Mouse (Mus musculus): Measurements from ENCODE around the gene Aunip.
"Not testable (repeated sequence)": the region's sequence is repeated elsewhere in the genome, so short reads cannot be mapped to it uniquely, and the experiment has no call there.

Aunip gene

DNA sequence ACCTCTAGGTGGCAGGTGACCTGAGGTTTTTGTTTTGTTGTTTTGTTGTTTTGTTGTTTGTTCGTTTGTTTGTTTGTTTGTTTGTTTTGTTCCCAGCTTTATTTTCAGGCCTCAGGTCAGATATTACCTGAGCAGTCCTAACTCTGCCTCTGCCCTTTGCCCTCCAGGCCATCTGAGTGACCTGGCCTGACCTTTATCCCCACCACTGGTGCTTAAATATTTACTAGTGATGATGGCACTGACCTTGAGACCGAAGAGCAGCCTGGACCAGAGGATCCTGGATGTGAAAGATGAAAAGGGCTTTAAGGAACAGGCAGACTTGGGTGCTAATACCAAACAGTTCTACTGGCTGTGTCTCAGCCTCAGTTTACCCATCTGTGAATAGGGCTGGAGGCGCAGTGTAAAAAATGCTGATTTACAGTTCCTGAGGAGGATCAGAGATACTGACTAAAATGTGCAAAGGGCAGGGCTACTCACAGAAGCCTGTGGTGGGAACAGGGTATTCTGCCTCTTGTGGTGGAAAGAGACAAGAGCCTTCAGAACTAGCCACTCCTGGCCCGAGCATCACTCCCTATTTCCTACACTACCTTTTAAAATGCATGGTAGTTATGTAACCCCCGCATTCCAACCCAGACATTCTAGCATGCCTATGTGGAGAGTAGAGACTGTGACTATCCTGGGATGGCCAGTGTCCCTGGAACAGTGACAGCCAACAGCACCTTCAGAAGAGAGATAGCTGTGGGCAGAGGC, 25.5 kb upstream of the Aunip start:
- DNase-seq (ENCODE audit: low read depth) = no peak

DNA sequence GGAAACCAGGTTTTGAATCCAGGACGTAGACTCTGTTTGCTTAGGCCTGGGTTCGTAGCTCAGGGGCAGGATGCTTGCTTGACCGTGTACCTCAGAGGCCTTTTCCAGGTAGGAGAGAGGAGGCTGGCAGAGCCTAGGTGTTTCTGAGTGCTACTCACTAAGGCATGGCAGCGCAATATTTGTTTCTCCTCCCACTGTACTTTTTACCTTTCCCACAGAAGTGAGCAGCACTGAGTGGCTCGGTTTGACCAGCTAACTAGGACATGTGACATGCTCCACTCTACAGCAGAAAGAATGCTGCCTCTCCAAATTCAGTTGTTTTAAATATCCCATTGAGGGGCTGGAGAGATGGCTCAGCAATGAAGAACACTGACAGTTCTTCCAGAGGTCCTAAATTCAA, 22.6 kb upstream of the Aunip start:
- DNase-seq (ENCODE audit: low read depth) = no peak

DNA sequence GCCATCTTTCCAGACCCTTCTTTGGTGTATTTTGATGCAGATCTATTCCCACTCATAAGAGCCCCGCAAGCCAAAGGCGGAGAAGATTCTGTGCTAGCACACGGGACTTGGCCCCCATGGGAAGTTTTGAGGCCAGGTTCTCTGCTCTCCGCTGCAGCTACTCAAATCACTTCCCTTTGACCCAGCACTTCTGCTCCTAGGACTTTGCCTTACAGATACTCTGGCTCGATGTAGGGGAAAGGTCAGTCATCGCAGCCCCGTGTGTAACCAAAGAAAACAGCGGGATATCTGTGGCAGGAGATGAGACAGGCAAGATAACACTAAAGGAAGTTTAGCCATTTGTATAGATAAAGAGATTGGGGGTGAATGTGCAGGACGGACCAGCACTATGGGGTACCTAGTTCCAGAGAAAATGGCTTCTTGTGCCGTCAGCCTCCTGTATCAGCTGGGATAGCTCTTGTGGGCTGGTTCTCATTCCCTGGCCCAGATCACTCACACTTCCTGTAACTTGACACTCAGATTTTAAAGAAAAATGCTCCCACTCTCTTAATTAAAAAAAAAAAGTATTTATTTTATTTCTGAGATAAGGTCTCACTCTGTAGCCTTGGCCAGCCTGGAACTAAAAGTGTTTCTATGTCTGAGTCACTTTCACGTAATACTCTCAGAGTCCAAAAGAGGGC, 20.7 kb upstream of the Aunip start:
- no peak for DNase-seq (ENCODE audit: low read depth)

DNA sequence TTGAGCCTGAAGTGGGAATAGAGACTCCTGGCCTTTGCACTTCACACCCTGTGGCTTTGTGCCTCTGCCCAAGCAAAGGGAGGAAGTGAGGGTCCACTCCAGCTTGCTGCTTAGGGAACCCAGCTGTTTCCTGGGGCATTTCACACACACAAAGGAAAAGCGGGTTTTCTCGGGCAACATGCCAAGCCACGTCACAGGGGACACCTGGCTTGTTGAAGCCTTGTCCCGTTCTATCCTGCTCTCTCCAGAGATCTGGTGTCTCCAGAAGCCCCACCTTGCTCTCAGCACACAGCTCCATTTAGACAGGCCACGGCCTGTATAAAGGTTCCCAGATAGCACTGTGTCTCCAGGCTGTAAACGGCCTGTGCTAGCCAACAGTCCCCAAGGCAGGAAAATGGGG, 19.1 kb upstream of the Aunip start:
- DNase-seq (ENCODE audit: low read depth) = no peak

DNA sequence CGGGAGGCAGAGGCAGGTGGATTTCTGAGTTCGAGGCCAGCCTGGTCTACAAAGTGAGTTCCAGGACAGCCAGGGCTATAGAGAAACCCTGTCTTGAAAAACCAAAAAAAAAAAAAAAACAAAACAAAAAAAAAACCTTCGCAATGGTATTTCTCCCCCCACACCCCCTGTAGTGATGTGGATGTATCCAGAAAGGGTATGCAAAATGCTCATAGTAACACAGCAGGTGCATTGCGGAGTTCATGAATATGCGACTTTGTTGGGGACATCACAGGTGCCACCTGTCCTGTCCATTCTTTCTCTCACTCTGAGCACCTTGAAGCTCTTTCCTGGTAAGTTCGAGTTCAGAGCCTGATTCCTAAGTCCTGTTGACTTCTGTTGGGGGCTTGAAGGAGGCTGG, 16.6 kb upstream of the Aunip start:
- not testable (repeated sequence) for DNase-seq (ENCODE audit: low read depth)

DNA sequence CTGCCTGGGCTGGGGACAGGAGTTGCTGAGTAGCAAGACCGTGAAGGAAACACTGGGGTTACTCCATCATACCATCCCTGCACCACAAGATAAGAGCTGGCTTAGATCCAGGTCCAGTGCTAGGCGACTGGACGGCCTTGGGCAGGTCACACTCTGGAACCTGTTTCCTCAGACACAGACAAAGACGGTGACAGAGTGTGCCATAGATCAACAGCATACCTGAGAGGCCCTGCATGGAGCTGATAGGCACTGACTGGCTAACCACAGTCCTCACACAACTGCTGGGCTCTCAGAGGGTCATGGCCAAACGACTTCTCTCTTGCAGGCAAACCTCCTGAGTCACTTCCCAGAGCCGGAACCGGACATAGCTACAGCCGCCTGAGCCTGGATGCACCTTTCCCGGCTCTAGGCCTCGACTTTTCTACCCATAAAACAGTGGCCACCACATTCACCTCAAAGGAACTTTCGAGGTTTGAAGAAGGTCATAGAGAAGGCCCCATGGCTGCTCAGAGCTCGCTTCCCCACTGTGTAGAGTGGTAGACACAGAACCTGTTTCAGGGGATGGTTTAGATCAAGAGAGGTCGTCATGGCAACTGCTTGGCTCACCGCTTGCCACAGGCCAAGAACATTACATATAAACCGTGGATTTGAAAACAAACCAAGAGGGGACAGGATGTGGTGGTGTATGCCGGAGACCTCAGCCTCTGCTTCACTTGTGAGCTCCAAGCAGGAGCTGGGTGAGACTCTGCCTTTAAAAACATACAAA, 15.8 kb upstream of the Aunip start:
- no peak for DNase-seq (ENCODE audit: low read depth)

DNA sequence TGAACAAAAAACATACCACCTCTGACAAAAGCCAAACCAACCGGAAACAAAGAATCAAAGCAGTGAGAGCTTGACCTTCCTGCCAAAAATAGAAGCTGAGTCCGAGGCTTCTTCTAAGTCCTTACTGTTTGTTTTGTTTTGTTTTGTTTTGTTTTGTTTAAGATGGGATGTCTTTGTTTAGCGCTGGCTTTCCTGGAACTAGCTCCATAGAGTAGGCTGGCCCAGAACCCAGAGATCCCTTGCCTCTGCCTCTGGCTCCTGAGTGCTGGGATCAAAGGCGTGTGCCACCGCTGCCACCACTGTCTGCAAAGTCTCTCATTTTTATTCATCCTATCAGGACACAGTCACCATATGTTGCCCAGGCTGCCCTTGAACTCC, 15.3 kb upstream of the Aunip start:
- DNase-seq (ENCODE audit: low read depth) = no peak

DNA sequence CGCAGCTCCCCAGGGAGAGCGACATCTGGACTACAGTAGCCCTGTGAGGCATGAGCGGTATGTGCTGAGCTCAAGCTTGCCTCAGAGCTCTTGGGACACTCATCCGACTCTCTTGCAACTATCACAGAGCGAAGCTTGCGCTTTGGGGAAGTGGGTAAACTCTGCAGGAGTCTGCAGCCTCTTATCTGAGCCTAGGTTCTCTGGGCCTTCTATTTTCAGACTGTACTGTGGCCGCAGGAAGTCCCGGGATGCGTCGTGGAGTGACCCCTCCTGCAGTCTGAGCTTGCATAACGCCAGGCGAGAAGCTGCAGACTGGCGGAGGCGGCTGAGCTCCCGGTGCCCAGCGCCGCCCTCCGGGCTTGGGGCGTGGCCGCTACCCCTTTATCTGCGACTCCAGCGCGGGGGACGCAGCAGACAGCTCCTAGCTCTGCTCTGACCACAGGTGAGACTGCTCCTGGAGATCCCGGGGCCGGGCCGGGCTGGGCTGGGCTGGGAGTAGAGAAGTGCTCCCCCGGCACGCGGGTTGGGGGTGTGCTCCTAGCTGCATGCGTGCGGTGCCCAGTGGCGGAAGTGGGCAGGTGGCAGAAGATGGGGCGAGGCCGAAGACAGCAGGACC, 14.1 kb upstream of the Aunip start, which contains the start of gene Paqr7:
Gene Paqr7, plus strand, starts transcription at position 103 of the 616 bp plus-strand sequence.
- peak; percentile 53 for DNase-seq (ENCODE audit: low read depth)

DNA sequence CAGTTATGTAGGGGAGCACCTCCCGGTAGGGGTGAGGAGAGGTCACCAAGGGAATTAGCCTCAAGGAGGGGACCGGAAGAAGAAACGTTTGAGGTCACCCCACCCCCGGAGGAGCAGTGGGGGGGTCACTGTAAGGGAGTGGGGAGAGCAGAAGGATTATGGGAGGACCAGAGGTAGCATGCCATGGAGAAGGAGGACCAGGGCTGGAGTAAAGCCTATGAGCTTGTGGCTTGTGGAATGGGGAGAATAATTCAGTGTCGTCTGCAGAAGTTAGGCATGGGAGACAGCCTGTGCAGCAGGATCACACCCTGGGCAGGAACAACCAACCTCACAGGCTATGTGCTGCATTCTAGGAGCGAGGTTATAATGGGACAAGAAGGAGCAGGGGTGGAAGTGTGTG, 13.6 kb upstream of the Aunip start:
- DNase-seq (ENCODE audit: low read depth) = no peak

DNA sequence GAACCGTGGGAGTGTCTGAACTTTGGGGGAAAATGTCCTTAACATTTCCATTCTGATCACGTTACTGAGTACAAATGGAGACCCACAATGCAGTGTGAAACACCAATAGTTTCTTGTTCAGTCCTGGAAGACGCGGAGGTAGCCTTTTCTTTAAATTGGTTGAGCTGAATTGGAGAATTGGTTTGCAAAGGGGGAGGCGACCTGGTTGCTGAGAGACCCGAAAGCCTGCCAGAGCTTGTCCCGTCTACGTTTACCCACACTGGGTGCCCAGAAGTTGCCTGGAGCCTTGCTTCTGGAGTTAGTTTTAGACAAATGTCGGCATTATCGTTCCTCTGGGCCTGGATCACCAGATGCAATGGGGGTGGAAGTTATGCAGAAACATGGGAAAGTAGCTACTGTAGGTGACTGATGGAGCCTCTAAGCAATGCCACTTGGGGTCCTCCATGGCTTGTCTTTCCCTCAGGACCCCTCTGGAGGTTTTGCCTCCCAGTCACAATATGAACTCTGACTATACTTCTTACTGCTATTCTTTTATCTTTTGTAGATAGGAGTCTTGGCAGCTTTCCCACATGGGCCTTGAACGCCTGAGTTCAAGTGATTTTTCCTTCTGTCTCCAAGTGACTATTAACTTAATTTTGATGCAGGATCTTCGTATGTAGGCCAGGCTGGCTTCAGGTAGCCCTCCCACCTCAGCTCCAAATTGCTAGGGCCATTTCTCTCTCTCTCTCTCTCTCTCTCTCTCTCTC, 12.6 kb upstream of the Aunip start:
- DNase-seq (ENCODE audit: low read depth) = no peak

DNA sequence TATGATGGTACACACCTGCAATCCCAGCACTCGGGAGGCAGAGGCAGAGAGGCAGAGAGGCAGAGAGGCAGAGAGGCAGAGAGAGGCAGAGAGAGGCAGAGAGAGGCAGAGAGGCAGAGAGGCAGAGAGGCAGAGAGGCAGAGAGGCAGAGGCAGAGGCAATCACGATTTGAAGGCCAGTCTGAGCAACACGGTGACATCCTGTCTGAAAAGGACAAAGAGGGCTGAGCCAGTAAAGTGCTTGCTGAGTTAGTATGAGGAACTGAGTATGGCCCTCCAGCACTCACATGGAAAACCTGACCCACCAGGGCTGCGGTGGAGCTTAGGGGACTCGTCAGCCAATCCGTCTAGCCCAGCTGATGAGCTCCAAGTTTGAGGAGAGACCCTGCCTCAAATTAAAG, 11.8 kb upstream of the Aunip start:
- not testable (repeated sequence) for DNase-seq (ENCODE audit: low read depth)

DNA sequence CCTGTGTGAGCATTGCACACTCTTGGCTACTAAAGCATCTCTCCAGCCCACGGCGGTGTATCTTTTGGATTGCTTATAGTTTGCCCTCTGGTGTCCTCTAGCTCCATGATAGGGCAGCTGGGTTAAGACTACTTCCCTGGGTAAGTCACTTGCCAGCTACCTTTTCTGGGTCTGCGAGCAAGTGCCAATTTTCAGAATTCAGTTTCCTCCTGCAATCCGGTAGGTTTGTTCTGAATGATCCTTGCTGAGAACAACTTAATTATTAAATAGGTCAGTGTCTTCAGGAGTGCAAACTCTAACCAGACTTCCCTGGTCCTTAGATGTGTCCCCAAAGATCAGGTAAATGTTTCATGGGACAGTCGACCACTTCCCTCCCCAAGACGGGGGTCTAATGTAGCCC, 9.7 kb upstream of the Aunip start:
- no peak for DNase-seq (ENCODE audit: low read depth)

DNA sequence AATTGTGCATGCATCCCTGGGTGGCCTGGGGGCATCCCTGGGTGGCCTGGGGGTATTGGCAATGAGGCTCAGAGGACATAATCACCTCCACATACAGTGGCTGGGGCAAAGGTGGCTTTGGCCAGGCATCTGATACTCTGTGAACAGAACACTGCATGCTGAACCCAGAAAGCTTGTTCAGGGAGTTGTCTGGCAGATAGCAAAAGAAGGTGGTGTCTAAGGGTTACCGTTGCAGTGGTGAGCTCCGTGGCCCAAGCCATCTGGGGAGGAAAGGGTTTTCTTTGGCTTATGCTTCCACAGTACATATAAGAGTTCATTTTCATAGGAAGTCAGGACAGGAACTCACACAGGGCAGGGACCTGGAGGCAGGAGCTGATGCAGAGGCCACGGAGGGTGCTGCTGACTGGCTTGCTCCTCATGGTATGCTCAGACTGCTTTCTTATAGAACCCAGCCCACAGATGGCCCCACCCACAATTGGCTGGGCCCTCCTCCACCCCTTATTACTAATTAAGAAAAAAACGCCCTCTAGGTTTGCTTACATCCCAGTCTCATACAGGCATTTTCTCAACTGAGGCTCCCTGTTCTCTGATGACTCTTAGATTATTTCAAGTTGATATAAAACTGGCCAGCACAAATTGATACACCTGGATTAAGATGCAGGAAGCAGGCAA, 7.0 kb upstream of the Aunip start:
- DNase-seq (ENCODE audit: low read depth) = no peak

DNA sequence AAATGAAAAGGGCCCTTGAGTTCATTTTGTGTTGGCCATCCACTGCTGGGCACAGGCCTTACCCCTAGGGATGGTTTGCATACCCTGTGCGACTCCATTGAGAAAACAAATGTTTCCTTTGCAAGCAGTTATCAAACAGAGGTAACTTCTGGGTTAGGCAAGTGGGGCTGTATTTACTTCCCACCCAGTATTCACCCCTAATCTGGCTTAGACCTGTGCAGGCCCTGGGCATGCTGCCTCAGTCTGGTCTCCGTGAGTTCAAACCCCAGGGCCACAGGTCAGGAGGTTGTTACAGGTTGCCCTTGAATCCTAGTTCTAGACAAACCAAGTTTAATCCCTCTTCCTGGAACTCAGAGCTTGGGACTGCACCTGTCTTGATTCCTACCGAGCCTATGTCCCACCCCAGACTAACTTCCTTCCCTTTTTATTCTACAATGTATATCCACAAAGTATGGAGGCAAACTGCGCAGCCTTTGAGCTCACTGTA, 5.5 kb upstream of the Aunip start:
- no peak for DNase-seq (ENCODE audit: low read depth)

DNA sequence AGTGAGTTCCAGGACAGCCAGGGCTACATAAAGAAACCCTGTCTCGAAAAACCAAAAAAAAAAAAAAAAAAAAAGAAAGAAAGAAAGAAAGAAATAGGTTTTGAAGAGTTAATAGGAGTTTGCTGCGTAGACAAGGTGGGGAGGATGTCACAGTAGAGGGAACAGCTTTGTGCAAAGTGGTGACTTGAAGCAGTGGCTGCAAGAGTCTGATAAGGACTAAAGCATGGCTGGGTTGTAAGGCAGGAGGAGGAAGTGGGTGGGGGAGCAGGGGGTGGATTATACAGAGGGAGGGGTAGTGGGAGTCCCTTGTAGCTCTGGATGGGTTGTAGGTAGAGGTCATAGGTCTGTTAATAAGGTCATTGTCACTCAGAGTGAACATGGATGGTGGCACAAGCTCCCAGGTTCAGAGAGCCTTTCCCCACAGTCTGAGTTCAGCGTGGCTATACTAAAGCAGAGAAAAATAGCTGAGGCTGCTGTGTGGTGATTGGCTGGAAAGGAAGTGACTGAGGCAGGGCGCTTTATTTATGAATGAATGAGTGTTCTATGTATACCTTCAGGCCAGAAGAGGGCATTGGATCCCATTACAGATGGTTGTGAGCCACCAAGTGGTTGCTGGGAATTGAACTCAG, 4.7 kb upstream of the Aunip start:
- peak; percentile 66 for DNase-seq (ENCODE audit: low read depth)

DNA sequence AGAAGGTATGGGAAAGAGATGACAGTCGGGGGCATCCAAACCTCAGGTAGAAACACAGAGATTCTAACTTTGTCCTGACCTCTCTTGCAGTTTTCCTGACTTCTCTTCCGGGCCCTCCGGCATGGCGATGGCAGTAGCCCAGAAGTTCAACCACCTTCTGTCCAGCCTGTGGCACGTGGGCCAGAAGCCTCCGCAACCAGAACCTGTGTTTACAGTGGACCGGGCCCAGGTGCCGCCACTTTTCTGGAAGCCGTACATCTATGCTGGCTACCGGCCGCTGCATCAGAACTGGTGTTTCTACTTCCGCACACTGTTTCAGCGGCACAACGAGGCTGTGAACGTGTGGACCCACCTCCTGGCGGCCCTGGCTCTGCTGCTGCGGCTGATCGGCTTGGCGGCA, 4.1 kb upstream of the Aunip start:
- no peak for DNase-seq (ENCODE audit: low read depth)

DNA sequence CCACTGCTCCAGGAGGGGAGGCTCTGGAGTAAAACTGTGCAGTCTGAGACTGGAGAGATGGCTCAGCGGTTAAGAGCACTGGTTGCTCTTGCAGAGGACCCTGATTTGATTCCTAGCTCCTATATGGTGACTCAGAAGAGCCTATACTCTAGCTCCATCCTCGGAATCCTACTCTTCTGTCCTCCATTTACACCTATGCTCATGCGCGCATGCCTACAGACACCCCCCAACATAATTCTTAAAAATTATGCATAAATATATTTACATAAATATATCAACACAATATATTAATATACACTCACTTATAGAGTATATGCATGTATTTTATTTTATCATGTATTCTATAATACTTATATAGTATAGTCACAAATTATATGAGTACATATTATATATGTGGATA, 403 bp upstream of the Aunip start:
- DNase-seq (ENCODE audit: low read depth) = no peak

DNA sequence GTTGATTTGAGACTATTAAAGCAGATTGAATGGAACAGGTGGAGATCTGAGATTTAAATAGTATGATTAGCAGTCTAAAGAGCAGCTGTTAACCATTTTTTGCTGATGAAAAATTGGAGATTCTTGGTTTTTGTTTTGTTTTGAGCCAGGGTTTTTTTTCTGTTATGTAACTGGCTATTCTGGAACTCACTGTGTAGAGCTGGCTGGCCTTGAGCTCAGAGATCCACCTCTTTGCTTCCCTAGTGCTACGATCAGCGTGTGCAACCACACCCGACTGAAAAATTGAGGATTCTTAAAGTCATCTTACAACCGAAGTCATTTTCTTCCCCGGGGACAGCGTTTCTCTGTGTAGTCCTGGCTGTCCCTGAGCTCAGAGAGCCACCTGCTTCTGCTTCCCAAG, 931 bp downstream of the Aunip start:
- DNase-seq (ENCODE audit: low read depth) = no peak

DNA sequence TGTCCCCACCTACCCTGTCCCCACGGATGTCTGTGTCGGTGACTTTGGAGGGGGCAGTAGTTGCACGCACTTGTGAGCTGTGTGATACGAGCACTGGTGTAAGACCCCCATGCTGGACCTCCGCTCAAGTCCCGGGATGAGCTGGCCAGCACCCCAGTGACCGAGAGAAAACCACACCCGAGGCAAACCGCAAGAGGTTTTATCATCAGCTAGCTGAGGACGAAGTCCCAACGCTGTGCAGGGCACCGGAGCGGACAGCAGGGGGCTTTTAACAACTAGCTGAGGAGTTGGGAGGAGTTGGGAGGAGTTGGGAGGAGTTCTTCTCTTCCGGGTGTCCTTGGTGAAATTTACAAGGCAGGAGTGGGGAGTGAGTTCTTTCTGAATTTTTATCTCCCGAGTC, 2.0 kb downstream of the Aunip start:
- DNase-seq (ENCODE audit: low read depth) = no peak

DNA sequence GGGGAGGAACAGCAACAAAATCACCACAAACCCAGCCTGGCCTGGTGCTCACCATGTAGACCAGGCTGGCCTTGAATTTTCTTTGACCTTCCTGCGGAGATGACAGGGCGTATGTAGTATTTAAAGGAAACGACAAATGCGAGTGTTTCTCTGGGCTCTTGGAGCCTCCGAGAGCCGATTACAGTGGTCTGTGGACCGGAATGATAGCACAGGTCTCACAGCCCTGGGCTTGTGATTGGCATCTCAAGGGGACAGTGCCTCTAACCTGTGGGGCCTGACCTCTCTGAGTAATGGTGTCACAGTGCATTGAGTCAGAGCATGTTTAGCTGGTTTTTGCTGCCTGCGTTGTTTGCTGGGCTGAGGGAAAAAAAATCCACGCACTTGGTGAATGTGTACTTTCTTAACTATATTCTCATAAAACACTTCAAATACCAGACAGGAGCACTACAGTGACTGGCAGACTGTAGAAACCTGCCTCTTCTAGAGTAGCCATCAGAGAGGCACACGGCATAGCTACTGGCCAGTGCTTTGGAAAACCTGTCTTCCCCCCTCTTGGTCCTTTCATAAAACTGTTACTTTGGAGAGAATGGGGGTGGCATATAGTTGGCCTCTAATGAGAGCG, 3.6 kb downstream of the Aunip start:
- DNase-seq (ENCODE audit: low read depth) = peak; percentile 57

All from c-Kit-positive CD71-positive TER-119-negative erythroid progenitor cells, embryonic 14.5 days (primary cell).